Mouse (Mus musculus): ENCODE results near the gene Snx21.
"Not testable (repeated sequence)": the region's sequence is repeated elsewhere in the genome, so short reads cannot be mapped to it uniquely, and the experiment has no call there.

Gene Snx21

DNA sequence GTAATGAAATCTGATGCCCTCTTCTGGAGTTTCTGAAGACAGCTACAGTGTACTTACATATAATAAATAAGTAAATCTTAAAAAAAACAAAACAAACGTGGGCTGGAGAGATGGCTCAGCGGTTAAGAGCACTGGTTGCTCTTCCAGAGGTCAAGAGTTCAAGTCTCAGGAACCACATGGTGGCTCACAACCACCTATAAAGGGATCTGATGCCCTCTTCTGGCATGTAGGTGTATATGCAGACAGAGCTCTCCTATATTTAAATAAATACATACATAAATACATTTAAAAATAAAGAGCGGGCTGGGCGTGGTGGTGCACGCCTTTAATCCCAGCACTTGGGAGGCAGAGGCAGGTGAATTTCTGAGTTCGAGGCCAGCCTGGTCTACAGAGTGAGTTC lies 12.9 kb downstream of the Snx21 start:
- not testable (repeated sequence) for DNase-seq

DNA sequence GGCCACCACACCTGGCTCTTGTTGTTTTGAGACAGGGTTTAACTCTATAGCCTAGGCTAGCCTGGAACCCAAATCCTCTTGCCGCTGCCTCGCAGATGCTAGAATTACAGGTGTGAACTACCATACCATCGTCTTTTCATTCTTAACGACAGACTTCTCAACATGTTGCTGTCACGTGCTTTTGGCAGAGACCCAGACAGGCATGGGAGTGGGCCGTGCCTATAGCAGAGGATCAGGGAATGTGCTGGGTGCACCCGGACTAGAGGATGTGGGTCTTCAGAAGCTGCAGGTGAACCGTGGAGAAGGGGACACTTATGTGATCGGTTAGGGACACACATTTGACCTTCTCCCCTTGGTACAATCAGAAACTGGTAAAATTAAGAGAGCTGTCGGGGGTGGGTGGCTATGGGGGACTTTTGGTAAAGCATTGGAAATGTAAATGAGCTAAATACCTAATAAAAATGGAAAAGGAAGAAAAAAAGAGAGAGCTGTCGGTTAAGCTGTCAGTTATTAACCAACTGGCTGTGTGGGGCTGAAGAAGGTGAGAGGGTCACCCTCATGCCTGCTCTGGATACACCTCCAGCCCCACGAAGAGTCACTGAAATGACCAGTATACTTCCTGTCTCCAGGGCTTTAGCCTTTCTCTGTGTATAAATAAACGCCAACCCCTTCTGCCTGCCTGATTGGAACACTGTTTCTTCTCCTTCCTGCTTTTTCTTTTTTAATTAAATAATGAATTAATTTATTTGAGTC lies 14.8 kb downstream of the Snx21 start:
- DNase-seq: no peak

DNA sequence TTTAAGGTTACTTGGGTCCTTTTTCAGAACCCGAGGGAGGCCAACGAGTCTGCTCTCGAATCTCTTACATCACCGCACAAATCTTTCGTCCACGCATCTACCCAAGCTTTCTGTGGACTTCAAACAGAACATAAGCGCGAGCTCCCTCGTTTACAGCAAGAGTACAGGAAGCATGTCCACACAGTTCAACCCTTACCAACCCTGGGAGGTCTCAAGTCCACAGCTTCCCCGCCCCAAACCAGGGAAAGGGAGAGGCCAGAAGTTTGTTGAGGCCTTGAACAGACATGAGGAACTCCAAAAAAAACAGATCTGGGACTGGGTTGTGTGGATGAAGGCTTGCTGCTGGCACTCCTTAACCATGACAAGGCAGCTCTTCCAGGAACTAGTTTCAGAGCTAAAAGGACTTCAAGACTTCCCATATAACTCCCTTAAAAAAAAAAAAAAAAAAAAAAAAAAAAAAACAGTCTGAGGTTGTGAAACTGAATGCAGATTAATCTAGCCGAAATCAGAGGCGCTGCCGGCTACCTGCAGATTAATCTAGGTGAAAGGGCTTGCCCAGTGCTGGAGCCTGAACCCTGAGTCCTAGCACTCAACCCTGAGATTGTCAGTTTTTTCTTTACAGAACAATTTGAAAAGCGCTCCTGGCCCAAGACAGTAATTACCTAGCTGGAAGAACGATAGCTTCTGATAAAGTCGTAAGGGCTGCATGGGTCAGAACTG lies 17.7 kb downstream of the Snx21 start:
- no peak for DNase-seq

DNA sequence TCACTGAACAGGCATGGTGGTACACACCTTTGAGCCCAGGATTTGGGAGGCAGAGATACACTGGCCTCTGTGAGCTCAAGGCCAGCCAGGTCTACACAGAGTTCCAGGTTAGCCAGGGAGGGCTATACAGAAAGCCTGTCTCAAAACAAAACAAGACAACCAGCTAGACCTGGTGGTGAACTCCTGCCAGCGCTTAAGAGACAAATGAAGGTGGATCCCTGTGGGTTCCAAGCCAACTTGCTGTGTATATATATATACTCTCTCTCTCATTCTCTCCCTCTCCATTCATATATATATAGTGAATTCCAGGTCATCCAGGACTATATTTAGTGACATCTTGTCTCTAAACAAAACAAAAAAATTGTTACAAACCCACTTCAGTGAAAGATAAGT lies 18.3 kb downstream of the Snx21 start:
- no peak for DNase-seq

DNA sequence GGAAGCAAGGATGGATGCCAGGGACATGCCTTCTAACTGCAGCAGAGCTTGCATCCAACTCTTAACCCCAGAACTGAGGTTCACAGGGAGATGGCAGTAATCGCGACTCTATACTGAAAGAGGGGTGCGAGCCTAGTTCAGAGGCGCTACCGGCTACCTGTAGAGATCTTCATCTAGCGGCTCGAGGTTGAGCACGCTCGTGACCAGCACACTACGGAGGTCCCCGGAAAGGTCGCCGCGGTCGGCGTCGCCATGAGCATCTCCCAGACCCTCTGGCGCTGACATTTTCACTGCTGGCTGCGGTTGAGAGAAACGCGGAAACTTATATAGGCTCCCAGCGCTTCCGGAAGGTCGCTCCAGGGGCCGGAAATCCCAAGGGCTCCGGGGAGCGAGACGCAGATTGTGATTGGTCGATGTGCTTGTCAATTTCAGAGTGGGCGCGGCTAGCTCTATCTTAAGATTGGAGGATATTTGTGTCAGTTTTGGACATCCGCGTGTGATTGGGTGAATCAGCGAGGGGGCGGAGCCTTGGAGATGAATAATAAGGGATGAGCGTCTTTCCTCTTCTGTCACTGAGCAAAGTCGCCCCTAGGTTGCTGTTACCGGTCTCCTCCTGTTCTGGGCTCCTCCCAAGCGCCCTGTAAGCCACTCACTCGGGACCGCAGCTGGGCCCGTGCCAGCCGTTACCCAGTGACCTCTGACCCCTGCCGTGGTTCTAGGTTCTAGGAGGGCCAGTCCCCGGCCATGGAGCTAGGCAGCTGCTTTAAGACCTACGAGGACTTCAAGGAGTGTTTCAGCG lies 19.1 kb downstream of the Snx21 start, which contains the start of the genes Acot8 and Zswim3:
Gene Acot8, minus strand, starts transcription at position 350 of the 799 bp plus-strand sequence.
Gene Zswim3, plus strand, starts transcription at position 566 of the 799 bp plus-strand sequence.
- DNase-seq: peak; percentile 97

DNA sequence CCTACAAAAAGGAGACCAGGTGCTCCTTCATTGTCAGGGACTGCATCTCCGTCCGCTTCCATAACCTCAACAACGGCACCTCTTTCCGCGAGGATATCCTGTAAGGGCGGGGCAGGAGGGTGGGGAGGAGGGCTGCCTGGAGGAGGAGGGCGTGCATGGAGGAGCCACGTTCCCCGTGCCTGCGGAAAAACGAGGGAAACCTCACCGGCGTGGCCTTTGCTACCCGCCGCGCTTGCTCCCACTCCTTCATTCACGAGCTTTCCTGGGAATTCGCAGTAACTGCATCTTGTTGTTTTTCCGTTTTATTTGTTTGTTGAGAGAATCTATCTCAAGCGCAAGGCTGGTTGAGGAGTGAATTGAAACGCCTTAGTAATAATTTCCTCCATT lies 19.7 kb downstream of the Snx21 start:
- peak; percentile 80 for DNase-seq

DNA sequence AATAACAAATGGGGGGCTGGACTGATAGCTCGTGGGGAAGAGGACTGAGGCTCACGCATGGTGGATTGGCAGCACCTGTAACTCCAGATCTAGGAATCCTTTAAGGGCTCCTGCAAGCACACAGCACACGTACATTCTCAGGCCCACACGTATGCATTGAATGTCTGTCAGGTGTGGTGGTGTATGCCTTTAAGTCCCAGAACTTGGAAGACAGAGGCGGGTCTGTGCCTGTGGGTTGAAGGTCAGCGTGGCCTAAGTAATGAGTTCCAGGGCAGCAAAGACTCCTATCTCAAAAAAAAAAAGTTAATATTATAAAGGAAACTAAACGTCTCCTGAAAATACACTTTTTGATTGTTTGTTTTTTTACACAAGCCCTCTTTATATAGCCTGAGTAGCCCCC lies 21.0 kb downstream of the Snx21 start:
- no peak for DNase-seq

DNA sequence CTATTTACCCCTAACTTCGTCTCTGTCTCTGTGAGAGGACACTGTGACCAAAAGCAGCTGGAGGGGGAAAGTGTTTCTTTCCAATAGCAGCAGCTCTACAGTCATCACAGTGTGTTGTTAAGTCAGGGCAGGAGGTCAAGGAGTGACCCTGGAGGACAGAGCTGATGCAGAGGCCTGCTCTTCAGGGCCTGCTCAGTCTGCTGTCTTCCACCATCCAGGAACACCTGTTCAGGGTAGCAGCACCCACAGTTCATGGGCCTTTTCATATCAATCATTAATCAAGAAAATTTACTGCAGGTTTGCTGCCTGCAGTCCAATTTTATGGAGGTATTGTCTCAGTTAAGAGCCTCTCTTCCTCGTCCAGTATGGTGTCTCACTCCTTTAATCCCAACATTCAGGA lies 27.9 kb downstream of the Snx21 start:
- no peak for DNase-seq

DNA sequence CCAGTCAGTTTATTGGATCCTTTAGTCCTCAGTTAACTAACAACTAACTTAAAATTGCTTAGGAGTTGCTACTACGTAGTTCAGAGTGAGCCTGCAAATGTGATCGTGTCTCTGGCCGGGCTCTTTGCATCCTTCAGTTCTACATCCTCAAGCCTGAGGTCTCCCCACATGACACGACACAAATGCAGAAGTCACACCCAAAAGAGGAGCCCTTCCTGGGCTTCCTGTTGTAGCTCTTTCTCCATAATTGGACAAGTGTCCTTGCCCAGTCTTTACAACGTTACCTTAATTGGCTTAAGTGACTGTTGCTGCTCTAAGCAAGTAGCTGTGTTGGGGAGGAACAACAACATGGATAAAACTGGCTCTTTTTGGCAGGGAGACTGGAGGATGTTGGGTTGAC lies 29.7 kb downstream of the Snx21 start:
- DNase-seq: no peak

DNA sequence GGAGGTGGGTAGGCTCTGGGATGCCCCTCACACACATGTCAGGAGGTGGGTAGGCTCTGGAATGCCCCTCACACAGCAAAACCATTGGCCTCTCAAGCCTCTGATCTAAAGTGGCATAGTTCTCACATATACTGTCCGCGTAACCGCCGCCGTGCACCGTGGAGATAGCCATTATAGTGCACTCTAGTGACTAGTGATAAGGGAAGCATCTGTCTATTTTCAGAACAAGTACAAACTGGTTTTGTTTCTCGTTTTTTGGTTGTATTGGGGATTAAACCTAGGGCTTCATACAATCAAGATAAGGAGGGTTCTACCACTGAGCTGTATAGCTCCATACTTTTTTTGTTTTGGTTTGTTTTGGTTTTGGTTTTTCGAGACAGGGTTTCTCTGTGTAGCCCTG lies 30.2 kb downstream of the Snx21 start:
- DNase-seq: peak; percentile 61

DNA sequence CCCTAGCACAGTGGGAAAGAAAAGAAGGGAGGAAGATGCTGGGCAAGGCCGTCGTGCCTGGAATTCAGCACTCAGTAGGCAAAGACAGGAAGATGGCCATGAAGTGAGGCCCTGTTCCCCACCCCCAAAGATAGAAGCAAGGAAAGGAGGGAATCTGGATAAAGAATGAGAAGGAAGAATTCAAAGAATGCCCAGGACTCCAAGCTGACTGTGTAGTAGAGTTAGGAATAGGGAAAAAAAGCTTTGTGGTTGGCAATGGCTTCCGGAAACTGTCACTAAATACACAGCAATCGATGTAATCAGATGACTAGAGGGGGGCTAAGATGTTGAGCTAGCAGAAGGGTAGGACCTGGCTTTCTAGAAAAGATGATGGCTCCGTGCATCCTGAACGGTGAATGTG lies 31.6 kb downstream of the Snx21 start:
- DNase-seq: no peak

DNA sequence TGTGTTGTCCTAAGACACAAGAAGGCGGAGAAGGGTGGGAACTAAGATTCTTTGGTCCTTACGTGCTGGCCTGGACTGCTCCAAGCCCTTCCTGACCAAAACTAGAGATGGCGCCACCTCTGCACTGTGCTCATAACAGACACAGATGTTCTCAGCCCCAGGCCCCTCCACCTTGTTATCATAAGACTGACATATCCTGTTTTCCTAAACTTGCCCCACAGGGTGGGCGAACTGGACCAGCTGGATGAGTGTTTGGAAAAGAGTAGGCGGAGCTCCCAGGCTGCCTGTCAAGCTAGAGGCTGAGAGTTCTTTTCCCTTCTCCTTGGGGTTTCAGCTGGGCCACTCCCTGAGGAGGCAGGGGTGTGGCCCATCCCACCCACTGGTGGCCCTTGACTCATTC lies 32.1 kb downstream of the Snx21 start:
- no peak for DNase-seq

DNA sequence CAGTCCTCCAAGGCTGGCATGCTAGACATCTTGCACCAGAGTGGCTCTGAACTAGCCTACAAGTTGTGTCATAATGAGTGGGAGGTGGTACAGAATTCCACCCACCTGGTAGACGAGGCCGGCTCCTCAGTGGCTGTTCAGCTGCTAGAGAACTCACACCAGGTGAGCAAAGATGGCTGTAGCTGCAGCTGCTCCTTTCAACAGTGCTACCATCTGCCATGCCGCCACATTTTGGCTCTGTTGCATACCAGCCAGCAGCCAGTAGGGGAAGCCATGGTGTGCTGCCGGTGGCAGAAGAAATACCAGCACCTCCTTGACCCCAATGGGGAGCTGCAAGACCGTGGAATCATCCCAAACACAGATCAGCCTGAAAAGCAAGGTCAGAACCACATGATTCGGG lies 35.4 kb downstream of the Snx21 start:
- DNase-seq: no peak

DNA sequence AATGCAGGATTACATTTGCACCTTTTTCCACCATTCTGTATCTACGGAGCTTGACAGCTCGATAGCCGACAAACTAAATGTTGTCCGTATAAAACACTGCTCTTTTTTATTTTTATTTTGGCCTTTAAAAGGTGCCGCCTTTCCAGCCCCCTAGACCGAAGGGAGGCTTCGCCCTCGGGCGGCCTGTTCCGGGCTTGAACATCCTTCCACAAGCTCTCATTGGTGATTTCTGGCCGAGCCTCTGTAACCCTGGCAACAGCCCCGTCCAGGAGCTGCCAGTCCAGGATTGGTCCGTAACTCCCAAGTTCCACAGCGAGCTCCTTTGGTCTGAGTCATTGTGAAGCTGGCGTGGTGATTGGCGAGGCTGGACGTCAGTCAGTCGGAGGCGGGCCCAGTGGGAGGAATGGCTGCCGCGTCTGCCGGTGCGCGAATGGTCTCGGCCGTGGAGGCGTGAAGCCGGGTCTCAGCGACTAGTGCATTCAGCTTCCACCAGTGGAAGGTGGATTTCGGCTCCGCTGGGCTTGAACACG lies 37.1 kb downstream of the Snx21 start, which contains the start of gene Zswim1:
Gene Zswim1, plus strand, starts transcription at position 51 of the 530 bp plus-strand sequence.
- peak; percentile 99 for DNase-seq

DNA sequence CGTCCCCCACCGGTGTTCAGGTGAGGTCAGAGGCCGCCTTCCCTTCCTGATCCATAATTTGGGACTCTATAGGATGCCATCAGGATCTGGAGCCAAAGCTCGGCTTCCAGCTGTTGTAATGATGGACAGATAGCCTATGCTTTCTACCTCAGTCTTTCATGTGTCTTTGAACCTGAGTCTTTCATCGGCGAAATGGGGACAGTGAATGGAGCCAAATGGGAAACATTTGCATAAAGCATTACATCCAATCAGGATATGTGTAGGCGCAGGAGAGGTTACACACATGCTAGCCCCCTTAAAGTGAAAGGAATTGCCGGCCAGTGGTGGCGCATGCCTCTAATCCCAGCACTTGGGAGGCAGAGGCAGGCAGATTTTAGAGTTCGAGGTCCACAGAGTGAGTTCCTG lies 37.6 kb downstream of the Snx21 start:
- peak; percentile 56 for DNase-seq

DNA sequence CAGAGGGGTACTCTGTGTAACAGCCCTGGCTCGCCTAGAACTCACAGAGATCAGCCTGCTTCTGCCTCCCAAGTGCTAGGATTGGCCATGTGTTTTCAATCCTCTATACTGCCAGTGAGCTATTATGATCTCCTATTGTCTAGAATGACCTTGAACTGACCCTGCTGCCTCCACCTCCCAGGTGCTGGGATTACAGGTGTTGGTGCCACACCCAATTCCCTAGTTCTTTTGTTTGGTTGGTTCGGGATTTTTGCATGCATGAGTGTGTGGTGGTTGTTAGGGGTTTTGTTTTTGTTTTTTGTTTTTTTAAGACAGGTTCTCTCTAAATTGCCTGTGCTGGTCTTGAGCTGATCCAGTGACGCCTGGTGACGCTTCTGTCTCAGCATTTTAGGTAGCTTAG lies 38.3 kb downstream of the Snx21 start:
- no peak for DNase-seq

DNA sequence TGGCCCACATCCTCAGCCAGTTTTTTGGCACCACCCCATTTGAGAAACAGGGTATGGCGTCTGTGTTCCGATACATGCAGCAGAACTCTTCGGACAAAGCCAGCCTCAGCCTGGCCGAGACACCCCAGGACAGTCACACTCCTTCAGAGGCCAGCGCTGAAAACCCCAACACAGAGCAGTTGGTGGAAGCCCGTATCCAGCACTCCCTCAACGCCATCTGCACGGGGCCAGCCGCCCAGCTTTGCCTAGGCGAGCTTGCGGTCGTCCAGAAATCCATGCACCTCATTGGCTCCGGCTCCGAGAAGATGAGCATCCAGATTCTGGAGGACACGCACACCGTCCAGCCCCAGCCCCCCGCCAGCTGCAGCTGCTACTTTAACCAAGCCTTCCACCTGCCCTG lies 39.9 kb downstream of the Snx21 start:
- no peak for DNase-seq

DNA sequence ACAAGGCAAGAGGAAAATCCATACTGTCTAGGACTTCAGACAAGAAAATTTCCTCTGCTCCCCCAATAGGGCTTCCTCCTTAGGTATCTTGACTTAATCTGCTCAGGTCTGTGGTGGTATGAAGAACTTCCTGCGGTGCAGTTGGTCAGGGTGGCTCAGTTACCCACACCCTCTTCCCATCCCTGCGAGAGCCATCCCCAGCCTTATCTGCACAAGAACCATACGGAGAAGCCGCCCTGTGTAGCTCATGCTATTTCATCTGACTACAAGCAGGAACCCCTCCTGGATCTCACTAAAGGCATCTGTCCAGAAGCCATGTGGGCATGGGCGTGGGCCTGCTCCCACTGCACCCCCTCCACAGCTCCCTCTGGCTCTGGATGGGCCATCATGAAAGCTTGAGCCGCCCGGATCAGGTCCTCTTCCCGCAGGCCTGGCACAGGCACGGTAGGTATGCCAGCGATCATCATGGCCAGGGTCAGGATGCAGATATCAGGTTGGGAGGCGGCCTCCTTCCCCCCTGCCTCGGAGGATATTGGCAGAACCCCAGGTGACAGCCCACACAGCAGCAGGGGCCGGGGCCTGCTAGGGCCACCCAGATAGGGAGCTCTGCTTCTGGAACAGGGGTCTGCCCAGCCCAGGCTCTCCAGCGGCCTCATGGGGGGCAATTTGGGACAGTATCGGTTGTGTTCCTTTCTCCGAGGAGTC lies 41.7 kb downstream of the Snx21 start:
- peak; percentile 24 for DNase-seq

DNA sequence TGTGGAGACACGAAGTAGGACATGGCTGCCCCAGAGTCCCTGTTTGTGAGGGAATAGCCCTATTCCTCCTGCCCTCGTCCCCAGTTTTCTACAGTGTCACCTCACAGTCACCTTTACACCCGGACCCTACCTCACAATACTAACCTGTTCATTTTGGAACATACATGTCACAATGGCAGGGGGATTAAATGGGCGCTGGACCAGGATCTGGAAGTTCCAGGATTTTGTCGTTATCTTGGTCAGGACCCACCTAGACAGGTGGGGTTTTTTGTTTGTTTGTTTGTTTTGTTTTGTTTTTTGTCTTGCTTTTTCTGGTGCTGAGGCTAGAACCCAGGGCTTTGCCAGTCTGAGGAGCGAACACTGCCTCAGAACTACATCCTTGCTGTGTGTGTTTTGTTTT lies 42.8 kb downstream of the Snx21 start, which contains the start of gene Spata25:
Gene Spata25, minus strand, starts transcription at position 101 of the 400 bp plus-strand sequence.
- DNase-seq: no peak

DNA sequence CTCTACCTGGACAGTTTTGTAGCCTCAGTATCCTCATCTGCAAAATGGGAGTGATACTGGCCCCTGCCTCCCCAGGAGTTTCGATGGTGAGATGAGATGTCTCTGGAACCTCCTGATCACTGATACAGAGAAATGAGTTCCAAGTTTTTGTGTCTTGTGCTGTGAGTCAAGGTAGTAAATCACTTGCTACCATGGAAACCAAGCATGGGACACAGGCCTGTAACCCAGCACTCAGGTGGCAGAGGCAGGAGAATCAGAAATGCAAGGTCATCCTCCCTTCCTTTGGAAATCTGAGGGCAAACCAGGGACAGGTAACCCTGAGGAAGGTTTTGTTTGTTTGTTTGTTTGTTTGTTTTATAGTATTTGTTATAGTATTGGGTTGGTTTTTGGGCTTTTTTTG lies 43.5 kb downstream of the Snx21 start:
- DNase-seq: no peak

DNA sequence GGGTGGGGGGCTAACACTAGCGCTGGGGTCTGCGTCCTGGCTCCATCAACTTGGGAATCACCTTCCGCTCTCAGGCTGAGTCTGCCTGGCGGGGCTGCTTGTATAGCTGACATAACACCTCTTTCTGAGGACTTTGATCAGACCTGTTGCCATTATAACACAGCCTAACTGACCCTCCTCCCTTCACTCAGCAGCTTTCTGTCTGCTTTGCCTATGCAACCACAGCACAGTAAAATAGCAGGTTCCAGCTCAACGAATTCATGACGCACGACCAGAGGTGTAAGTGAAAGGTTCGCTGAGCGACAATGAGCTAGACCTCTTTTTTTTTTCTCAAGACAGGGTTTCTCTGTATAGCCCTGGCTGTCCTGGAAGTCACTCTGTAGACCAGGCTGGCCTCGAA lies 45.4 kb downstream of the Snx21 start:
- DNase-seq: no peak

DNA sequence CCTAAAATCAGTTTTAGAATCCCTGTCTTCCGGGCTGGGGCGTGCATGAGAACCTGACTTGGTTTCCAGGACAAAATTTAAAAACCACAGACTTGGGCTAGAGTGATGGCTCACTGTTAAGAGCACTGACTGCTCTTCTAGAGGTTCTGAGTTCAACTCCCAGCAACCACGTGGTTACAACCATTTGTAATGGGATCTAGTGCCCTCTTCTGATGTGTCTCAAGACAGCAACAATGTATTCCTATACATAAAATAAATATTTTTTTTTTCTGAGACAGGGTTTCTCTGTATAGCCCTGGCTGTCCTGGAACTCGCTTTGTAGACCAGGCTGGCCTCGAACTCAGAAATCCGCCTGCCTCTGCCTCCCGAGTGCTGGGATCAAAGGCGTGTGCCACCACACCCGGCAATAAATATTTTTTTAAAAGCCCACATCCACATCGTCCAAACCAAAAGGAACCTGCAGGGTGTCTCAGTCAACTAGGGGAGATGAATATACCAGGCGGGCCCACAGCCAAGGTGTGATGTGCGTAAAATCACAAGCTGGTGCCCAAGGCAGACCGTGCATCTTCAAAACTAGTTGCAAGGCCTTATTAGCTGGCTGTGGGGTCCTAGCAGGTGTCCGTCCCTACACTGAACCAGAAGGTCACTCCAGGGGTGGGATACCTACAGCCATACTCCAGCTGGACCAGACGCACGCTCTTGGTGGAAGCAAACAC lies 46.6 kb downstream of the Snx21 start:
- DNase-seq: no peak
